Mouse (Mus musculus) adrenal gland, postnatal 14 days (tissue): ENCODE measurements at regions not wholly inside any gene's neighbourhood (a gene's known extent, or its start where the extent isn't known, plus 50 kb on each side); places are given as distances from the start of the nearest gene placed in this dataset.

Experiments
- DNase-seq: peaks from one replicate; pipeline ENCODE4 v3.0.0; 2021; ENCODE audit warnings: mixed read lengths

DNA sequence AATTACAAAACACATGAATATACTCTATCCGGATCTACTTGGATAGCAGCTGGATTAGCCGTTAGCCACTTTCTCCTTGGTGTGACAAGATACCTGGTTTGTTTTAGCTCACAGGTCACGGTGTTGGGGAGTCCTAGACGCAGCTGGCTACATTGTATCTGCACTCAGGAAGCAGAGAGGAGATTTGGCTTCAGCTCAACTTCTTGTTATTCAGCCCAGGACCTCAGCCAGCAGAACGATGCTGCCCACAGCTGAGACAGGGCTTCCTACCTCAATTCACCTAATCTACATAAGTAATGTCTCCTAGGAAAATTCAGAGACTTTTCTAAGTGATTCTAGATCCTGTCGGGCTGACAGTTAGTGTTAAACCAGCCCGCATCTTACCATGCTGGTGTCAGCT is 289.4 kb downstream of the 3100002H09Rik start:
- no peak for DNase-seq

GRCm38 (mm10) chr4:124317042-124317441 is 293.6 kb downstream of the 3100002H09Rik start:
- peak; percentile 38 for DNase-seq

GRCm38 (mm10) chr4:124311657-124312056 is 298.9 kb downstream of the 3100002H09Rik start:
- no peak for DNase-seq

GRCm38 (mm10) chr4:124310594-124310993 is 300.0 kb downstream of the 3100002H09Rik start:
- no peak for DNase-seq

DNA sequence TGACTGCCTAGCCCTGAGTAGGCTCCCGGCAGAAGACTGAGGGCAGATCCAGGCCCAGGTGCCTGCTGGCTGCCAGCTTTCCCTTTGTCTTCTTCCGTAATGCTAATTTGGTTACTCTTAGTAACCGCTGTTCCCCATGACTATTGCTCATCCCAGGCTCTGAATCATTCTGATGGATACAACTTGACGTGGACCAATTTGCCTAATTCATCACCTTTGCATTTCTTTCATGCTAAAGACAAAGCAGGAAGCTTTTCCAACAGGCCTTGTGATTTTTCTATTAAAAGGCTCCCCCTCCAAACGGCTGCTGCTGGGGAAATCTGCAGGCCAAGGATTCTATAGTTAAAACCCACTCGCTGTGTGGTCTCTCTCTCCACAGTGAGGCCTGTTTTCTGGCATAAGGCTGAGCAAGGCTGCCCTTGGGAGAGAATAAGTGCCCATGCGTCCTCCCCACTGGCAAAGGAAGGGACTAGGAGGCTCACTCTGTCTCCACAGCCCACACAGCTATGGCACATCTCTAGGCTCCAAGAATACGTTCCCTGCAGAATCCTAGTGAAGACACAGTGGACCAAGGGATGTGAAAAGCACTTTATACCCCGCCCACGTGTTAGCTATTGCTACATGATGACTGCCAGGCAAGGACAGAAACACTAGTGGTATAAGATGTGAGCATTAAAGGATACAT is 304.6 kb downstream of the 3100002H09Rik start:
- DNase-seq = no peak

DNA sequence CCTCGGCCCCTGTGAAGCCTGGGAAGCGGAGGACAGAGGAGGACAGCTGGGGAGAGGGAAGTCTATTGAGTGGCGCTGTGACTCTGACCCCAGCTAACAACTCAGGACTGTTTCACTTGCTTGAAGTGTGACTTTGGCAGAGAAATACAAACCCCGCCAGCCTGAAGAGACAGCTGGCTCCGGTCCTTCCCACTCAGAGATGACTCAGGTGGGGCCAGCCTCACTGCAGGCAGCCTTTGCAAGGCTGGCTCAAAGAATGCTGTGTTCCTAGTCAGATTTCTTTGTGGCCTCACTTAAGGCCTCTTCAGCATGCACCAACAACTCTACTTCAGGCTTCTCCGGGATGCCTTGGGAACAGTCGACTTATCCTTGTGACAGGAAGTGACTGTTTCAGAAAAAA is 307.7 kb downstream of the 3100002H09Rik start:
- DNase-seq = no peak

GRCm38 (mm10) chr4:124298667-124299437 is 311.8 kb downstream of the 3100002H09Rik start:
- no peak for DNase-seq

GRCm38 (mm10) chr4:124292254-124292653 is 318.3 kb downstream of the 3100002H09Rik start:
- no peak for DNase-seq

DNA sequence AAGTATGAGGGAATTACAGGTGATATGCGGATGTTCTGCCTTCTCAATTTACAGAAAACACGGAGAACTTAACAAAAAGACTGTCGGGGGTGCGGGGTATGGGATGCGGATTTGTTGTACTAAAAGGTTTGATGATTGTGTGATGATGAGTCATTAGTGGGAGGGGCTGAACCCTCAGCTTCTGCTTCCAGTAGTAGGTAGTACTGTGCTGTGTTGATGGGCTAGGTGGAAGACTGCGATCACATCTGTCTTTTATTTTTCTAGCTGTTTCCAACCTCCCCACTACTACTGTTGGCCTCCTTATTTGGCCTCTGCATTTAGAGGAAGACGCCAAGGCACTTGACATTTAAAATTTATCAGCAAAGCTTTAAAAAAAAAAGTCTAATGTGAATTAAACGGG is 318.8 kb downstream of the 3100002H09Rik start:
- no peak for DNase-seq

- no peak for DNase-seq
Observed at GRCm38 (mm10) chr4:124287471-124287870, 323.1 kb downstream of the 3100002H09Rik start.

- no peak for DNase-seq
Observed at GRCm38 (mm10) chr4:124278681-124279080, 331.9 kb downstream of the 3100002H09Rik start.

DNA sequence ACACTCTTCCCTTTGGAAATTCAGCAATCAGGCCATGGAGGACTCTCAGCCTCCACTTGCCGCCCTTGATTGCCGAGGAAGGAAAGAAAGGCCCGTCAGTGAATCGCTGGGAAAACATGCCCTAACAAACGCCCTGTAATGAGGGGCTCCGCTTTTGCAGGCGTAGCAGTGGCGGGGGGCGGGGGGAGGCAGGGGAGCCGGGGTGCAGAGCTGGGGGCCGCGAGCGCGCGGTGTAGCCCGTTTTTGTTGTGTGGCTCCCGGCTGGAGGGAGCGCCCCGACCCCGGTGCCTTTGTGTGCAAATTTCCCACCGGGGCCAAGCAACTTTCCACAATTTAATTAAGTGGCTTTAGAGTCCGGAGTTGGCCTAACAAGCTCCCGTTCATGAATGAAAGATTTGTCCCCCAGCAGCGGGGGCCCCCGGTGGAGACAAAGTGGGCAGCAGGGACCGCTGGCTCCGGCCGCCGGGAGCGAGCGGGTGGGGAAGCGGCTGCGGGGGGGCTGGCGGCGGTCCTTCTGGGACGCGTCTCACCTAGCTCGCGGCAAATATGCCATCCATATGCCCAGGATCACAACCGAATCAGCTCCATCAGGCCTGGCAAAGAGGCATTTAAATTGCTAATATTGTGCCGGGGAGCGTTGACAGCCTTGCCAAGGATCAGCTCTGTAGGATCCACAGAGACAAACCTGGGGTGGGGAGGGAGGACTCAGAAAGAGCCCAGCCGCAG is 333.0 kb downstream of the 3100002H09Rik start:
- no peak for DNase-seq

DNA sequence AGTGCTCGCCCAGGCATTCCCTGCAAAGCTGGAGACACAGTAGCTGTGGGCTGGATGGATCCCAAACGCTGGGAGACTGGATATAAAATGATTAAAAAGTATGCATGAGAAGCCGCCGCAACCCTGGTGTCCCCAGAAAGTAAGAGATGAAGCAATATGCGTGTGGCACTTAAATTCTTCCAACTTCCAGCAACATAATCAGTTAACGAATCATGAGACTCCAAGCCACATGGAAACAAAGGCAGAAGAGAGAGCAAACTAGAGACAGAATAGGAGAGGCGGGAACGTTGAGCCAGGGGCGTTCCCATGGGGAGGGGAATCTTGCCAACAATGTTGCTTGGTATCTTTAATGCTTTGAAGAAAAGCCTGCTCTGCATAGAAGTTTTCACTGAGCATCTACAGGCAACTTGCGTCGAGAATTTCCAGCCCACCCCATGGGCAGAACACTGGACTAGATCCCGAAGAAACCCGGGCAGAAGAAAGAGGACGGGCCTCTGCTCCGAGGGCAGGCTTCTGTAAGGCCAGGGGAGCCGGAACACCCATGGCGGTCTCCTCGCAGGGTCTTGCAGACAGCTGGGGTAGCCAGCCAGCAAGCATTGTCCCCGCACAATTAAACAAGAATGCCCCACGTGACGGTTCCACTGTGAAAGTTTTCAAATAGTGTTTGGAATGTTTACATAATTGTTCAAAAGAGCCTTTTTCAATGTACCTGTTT is 333.7 kb downstream of the 3100002H09Rik start:
- no peak for DNase-seq

GRCm38 (mm10) chr4:124272002-124272401 is 338.6 kb downstream of the 3100002H09Rik start:
- DNase-seq = no peak

GRCm38 (mm10) chr4:124268404-124268803 is 342.2 kb downstream of the 3100002H09Rik start:
- no peak for DNase-seq

DNA sequence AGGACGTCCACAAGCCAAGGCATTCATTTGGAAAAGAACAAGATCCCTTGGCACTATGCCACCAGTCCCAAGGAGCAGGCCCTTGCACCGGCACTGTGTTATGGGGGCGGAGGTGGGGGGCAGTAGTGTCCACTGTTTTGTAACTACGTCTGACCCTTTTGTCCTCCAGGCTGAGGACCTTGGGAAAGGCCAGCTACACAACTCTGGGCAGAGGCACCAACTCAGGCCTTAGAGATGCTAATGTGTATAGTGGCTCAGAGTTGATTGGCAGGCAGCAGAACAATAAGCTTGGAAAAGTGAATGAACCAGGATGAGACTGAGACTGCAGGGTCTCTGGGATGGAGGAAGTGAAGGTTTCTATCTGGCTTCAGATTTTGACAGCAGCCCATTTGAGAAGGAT is 344.0 kb downstream of the 3100002H09Rik start:
- DNase-seq = no peak

DNA sequence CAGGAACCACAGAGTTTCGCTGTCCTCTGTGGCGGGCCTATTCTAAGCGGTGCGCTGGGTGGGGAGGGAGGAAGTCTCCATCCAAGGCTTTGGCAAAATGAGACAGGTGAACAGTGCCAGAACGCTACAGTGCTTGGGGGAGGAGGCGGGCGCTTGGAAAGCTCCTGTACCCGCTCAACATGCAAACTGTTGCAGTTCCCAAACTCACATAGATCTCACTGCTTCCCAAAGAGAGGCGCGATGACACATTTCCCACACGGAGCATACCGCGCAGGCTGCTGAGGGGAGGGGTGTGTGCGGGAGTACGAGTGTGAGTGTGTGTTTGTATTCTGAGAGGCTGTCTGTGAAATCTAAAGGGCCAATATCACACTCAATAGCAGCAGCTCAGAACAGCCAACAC is 345.1 kb downstream of the 3100002H09Rik start:
- no peak for DNase-seq

GRCm38 (mm10) chr4:124257006-124257405 is 339.2 kb upstream of the 4930535I16Rik start:
- no peak for DNase-seq

- DNase-seq = no peak
Observed at GRCm38 (mm10) chr4:124256515-124256914, 338.7 kb upstream of the 4930535I16Rik start.

DNA sequence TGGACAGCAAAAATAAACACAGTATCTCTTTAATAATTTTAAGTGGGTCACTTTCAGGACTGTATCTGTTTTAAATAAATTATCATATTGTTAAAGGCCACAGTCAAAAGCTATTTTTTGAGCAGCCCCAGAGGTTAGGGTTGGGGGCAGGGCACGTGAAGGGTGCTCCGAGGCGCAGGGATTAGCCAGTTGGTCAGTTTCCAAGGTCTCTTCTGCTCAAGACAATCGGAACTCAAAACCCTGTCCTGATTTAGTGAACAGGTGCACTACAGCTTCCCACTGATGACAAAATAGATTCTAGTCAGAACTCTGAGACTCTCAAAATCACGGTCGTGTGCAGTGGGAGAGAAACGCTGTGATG is 337.3 kb upstream of the 4930535I16Rik start:
- no peak for DNase-seq

GRCm38 (mm10) chr4:124254446-124255182 is 336.8 kb upstream of the 4930535I16Rik start:
- no peak for DNase-seq

DNA sequence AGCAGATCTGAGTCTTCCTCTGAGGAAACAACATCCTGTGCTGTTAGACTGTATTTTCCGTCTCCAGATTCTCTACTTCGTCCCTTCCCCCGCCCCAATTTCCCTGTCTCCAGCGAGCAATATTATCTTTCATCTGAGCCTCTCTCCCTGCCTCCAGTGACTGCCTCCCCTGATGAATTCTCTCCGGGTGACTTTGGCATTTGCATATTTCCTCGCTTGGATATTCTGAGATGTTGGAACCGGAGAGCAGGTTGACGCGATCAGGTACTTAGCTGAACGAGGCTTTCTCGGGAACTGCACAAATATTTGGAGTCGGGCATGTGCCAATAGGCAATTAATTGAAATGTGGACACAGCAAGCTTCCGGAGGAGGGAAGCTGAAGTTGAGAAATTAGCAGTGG is 323.8 kb upstream of the 4930535I16Rik start:
- DNase-seq = no peak
